Mouse (Mus musculus) MEL (cell line): ENCODE measurements around the gene Fam208b. TPM values are rescaled to one million over a fixed set of nuclear protein-coding genes. Genes with fewer than 3 reads are reported as not detected.

ENCODE experiments used
- DNase-seq: peaks from one replicate; pipeline ENCODE4 v3.0.0; 2011; ENCODE audit warnings: low read depth, low spot score
- H3K27ac ChIP-seq: 2 replicates; pipeline ENCODE4 v1.5.1; 2012; ENCODE audit warnings: low read depth, mild to moderate bottlenecking, control low read depth, low read length, moderate library complexity; ENCODE audit not compliant: control insufficient read depth
- H3K27me3 ChIP-seq, 2 experiments: fragments of 150-350 bp in 1 of 2; sonication (generic) in 1 of 2; 2 replicates each; pipeline ENCODE4 v1.6.1; 2012; ENCODE audit warnings: low read length in 2 of 2, mild to moderate bottlenecking in 2 of 2, improper control_type of control experiment in 1 of 2, moderate library complexity in 1 of 2; ENCODE audit not compliant: insufficient read depth in 2 of 2, control insufficient read depth in 1 of 2
- H3K36me3 ChIP-seq, 2 experiments: 2 replicates each; pipeline ENCODE4 v1.6.1; 2012 to 2014; ENCODE audit warnings: low read length in 2 of 2, improper control_type of control experiment in 1 of 2, inconsistent platforms in 1 of 2, mild to moderate bottlenecking in 1 of 2; ENCODE audit not compliant: insufficient read depth in 2 of 2, control insufficient read depth in 1 of 2
- H3K4me1 ChIP-seq, 2 experiments: fragments of 150-350 bp in 1 of 2; sonication (generic) in 1 of 2; 2 replicates each; pipeline ENCODE4 v1.6.1; 2012; ENCODE audit warnings: low read length in 2 of 2, improper control_type of control experiment in 1 of 2, mild to moderate bottlenecking in 1 of 2; ENCODE audit not compliant: insufficient read depth in 2 of 2, control insufficient read depth in 1 of 2
- H3K4me3 ChIP-seq, 2 experiments: fragments of 150-350 bp in 1 of 2; sonication (generic) in 1 of 2; 2 replicates each; pipeline ENCODE4 v1.5.1; 2012; ENCODE audit warnings: low read depth in 2 of 2, low read length in 2 of 2, mild to moderate bottlenecking in 2 of 2, moderate library complexity in 2 of 2, control low read depth in 1 of 2, improper control_type of control experiment in 1 of 2; ENCODE audit not compliant: control insufficient read depth in 1 of 2, insufficient read depth in 1 of 2
- H3K79me2 ChIP-seq: 2 replicates; pipeline ENCODE4 v1.6.1; 2012; ENCODE audit warnings: mild to moderate bottlenecking, low read length, moderate library complexity; ENCODE audit not compliant: control insufficient read depth, poor library complexity, insufficient read depth
- H3K9ac ChIP-seq: 2 replicates; pipeline ENCODE4 v1.6.1; 2012; ENCODE audit warnings: low read depth, mild to moderate bottlenecking, control low read depth, low read length, moderate library complexity; ENCODE audit not compliant: control insufficient read depth, poor library complexity, severe bottlenecking
- H3K9me3 ChIP-seq: fragments of 150-350 bp; sonication (generic); replicated peaks from 2 replicates; pipeline ENCODE4 v1.6.1; 2012; ENCODE audit warnings: mild to moderate bottlenecking, low read length, improper control_type of control experiment, moderate library complexity; ENCODE audit not compliant: insufficient read depth
- BHLHE40 ChIP-seq: IDR thresholded peaks from 2 replicates; pipeline ENCODE4 v1.6.1; 2012; ENCODE audit warnings: low read depth, mild to moderate bottlenecking, inconsistent platforms, low read length, improper control_type of control experiment, borderline replicate concordance
- CTCF ChIP-seq, 3 experiments: IDR thresholded peaks in 2 of 3; conservative IDR thresholded peaks in 1 of 3; 2 replicates each; pipeline ENCODE4 v1.5.1; 2011 to 2012; ENCODE audit warnings: low read length in 3 of 3, low read depth in 2 of 3, mild to moderate bottlenecking in 2 of 3, improper control_type of control experiment in 1 of 3, inconsistent platforms in 1 of 3, mixed read lengths in 1 of 3, moderate library complexity in 1 of 3; ENCODE audit not compliant: control insufficient read depth in 1 of 3, insufficient read depth in 1 of 3, poor library complexity in 1 of 3, severe bottlenecking in 1 of 3
- E2F4 ChIP-seq: IDR thresholded peaks from 2 replicates; pipeline ENCODE4 v1.6.1; 2011; ENCODE audit warnings: low read depth, low read length, improper control_type of control experiment, borderline replicate concordance
- ETS1 ChIP-seq: IDR thresholded peaks from 2 replicates; pipeline ENCODE4 v1.6.1; 2012; ENCODE audit warnings: low read depth, mild to moderate bottlenecking, inconsistent platforms, low read length, improper control_type of control experiment, moderate library complexity
- HCFC1 ChIP-seq: IDR thresholded peaks from 2 replicates; pipeline ENCODE4 v1.6.1; 2012; ENCODE audit warnings: low read depth, mild to moderate bottlenecking, inconsistent platforms, low read length, improper control_type of control experiment, moderate library complexity
- MAX ChIP-seq: IDR thresholded peaks from 2 replicates; pipeline ENCODE4 v1.6.1; 2011; ENCODE audit warnings: low read length, improper control_type of control experiment
- MXI1 ChIP-seq: IDR thresholded peaks from 2 replicates; pipeline ENCODE4 v1.6.1; 2011; ENCODE audit warnings: mild to moderate bottlenecking, low read depth, low read length, improper control_type of control experiment
- MYC ChIP-seq: IDR thresholded peaks from 2 replicates; pipeline ENCODE4 v1.6.1; 2011; ENCODE audit warnings: low read depth, mild to moderate bottlenecking, low read length, improper control_type of control experiment, moderate library complexity
- NELFE ChIP-seq: IDR thresholded peaks from 2 replicates; pipeline ENCODE4 v1.6.1; 2011; ENCODE audit warnings: low read depth, low read length, improper control_type of control experiment
- NRF1 ChIP-seq: IDR thresholded peaks from 2 replicates; pipeline ENCODE4 v1.6.1; 2014; ENCODE audit warnings: low read depth, mild to moderate bottlenecking, inconsistent platforms, low read length, improper control_type of control experiment, moderate library complexity; ENCODE audit not compliant: poor library complexity, insufficient read depth, severe bottlenecking
- POLR2A ChIP-seq, 2 experiments: IDR thresholded peaks; 2 replicates each; pipeline ENCODE4 v1.6.1; 2011 to 2012; ENCODE audit warnings: low read length in 2 of 2, mild to moderate bottlenecking in 2 of 2, control low read depth in 1 of 2, improper control_type of control experiment in 1 of 2, low read depth in 1 of 2, moderate library complexity in 1 of 2; ENCODE audit not compliant: control insufficient read depth in 1 of 2, insufficient read depth in 1 of 2, poor library complexity in 1 of 2
- POLR2AphosphoS2 ChIP-seq: IDR thresholded peaks from 2 replicates; pipeline ENCODE4 v1.6.1; 2011; ENCODE audit warnings: low read length, improper control_type of control experiment
- POLR2AphosphoS5 ChIP-seq: IDR thresholded peaks from 2 replicates; pipeline ENCODE4 v1.6.1; 2012; ENCODE audit warnings: low read depth, borderline replicate concordance, mild to moderate bottlenecking, inconsistent platforms, low read length, moderate library complexity, mixed read lengths
- RCOR1 ChIP-seq: IDR thresholded peaks from 2 replicates; pipeline ENCODE4 v1.6.1; 2012; ENCODE audit warnings: low read depth, mild to moderate bottlenecking, inconsistent platforms, low read length, improper control_type of control experiment
- SIN3A ChIP-seq: IDR thresholded peaks from 2 replicates; pipeline ENCODE4 v1.6.1; 2012; ENCODE audit warnings: low read length, improper control_type of control experiment, inconsistent platforms
- SMC3 ChIP-seq: IDR thresholded peaks from 2 replicates; pipeline ENCODE4 v1.6.1; 2011; ENCODE audit warnings: low read depth, low read length, improper control_type of control experiment
- TAL1 ChIP-seq: IDR thresholded peaks from 2 replicates; pipeline ENCODE4 v1.6.1; 2012; ENCODE audit warnings: mild to moderate bottlenecking, inconsistent platforms, low read length, moderate library complexity, mixed read lengths
- TBP ChIP-seq: IDR thresholded peaks from 2 replicates; pipeline ENCODE4 v1.8.0; 2011; ENCODE audit warnings: low read depth, low read length, improper control_type of control experiment
- TCF12 ChIP-seq: IDR thresholded peaks from 2 replicates; pipeline ENCODE4 v1.6.1; 2014; ENCODE audit warnings: low read depth, mild to moderate bottlenecking, inconsistent platforms, low read length, improper control_type of control experiment, moderate library complexity
- UBTF ChIP-seq: IDR thresholded peaks from 2 replicates; pipeline ENCODE4 v1.6.1; 2012; ENCODE audit warnings: low read depth, mild to moderate bottlenecking, inconsistent platforms, low read length, improper control_type of control experiment, moderate library complexity, borderline replicate concordance; ENCODE audit not compliant: insufficient read depth
- USF1 ChIP-seq: IDR thresholded peaks from 2 replicates; pipeline ENCODE4 v1.6.1; 2014; ENCODE audit warnings: low read depth, mild to moderate bottlenecking, inconsistent platforms, low read length, improper control_type of control experiment, moderate library complexity
- USF2 ChIP-seq, 2 experiments: IDR thresholded peaks; 2 replicates each; pipeline ENCODE4 v1.6.1; 2011 to 2012; ENCODE audit warnings: improper control_type of control experiment in 2 of 2, low read length in 2 of 2, borderline replicate concordance in 1 of 2, inconsistent platforms in 1 of 2, low read depth in 1 of 2, mild to moderate bottlenecking in 1 of 2; ENCODE audit not compliant: insufficient read depth in 1 of 2
- ZC3H11A ChIP-seq: IDR thresholded peaks from 2 replicates; pipeline ENCODE4 v1.6.1; 2012; ENCODE audit warnings: low read depth, mild to moderate bottlenecking, inconsistent platforms, low read length, improper control_type of control experiment
- polyA plus RNA-seq, 2 experiments: library from polyadenylated mRNA; stranded (reverse) in 1 of 2; unstranded in 1 of 2; fragments of >175 nt in 1 of 2; fragments of >200 nt in 1 of 2; gene quantifications; 2 replicates each; pipeline versions ENCODE4 v1.2.1 to v1.2.4; 2012; ENCODE audit warnings: low replicate concordance in 2 of 2, low read depth in 1 of 2; ENCODE audit not compliant: insufficient read length in 2 of 2, insufficient read depth in 1 of 2, missing spikeins in 1 of 2
- total RNA-seq: library from RNA; depleted of rRNA; stranded (reverse); fragments of 300-350 nt; gene quantifications from 2 replicates; pipeline ENCODE4 v1.2.3, GENCODE M21; 2012

Fam208b gene
- total and polyA plus RNA-seq, 3 experiments: 23.5 to 183 (median 28.3) TPM

GRCm38 (mm10) chr13:3635076-3635475, 24.2 kb upstream of the Fam208b start:
- H3K36me3 ChIP-seq: peaks cover 0 to 5% of the 10 kb centered on the region in 2 experiments; a peak in 2 of 4 replicates
- H3K9ac ChIP-seq: no peak overlapping the region
- H3K79me2 ChIP-seq: no peaks in the 10 kb centered on the region; the same call in 1 of the 2 replicates
- no peak overlapping the region for H3K4me3 ChIP-seq
- TF ChIP-seq MAX: no peak
- TF ChIP-seq TAL1: no peak
- no peak for TF ChIP-seq UBTF
- TF ChIP-seq SIN3A: no peak
- TF ChIP-seq POLR2AphosphoS5: no peak
- TF ChIP-seq ETS1: no peak
- TF ChIP-seq HCFC1: no peak
- TF ChIP-seq SMC3: no peak
- no peak for TF ChIP-seq NELFE
- peaks cover 2 to 6% of the 10 kb centered on the region in 2 experiments for H3K4me1 ChIP-seq
- no peaks in the 10 kb centered on the region for H3K27me3 ChIP-seq
- H3K9me3 ChIP-seq: no peaks in the 10 kb centered on the region
- DNase-seq: peak; percentile 11
- no peak overlapping the region for H3K27ac ChIP-seq

GRCm38 (mm10) chr13:3633895-3634811, 23.2 kb upstream of the Fam208b start, which contains the start of gene Asb13:
Gene Asb13, plus strand, starts transcription at chr13:3634032.
- Histone ChIP-seq H3K27ac (0 out of 2 replicates have a peak within 1 kb of the TSS, but pooled peaks have one; percentile 17), H3K4me3 (peak within 1 kb of the TSS; percentile 84 to 93)
- TF ChIP-seq MAX (peak; percentile 78), POLR2A (IDR thresholded peaks at IDR 0.05; ENCODE audit: control insufficient read depth in 1 of 2, insufficient read depth in 1 of 2, low read depth in 1 of 2, low read length in 2 of 2, poor library complexity in 1 of 2) (peak; percentile 57 to 69; a peak in 3 of 4 replicates), ETS1 (peak; percentile 47), NRF1 (no peak; the same call in 1 of the 2 replicates), NELFE (peak; percentile 53; the same call in 1 of the 2 replicates), TBP (0 out of 2 replicates have a peak, but pooled peaks have one; percentile 39), USF2 (IDR thresholded peaks at IDR 0.05; ENCODE audit: borderline replicate concordance in 1 of 2, insufficient read depth in 1 of 2, low read depth in 1 of 2, low read length in 2 of 2) (no peak), MXI1 (peak; percentile 94), SIN3A (peak; percentile 93), POLR2AphosphoS2 (peak; percentile 38; the same call in 1 of the 2 replicates), MYC (peak; percentile 57; the same call in 1 of the 2 replicates), E2F4 (no peak), BHLHE40 (0 out of 2 replicates have a peak, but pooled peaks have one; percentile 25), USF1 (peak; percentile 30; the same call in 1 of the 2 replicates), ZC3H11A (no peak), TCF12 (0 out of 2 replicates have a peak, but pooled peaks have one; percentile 36), RCOR1 (no peak), CTCF (IDR thresholded peaks at IDR 0.05 in 2 of 3, conservative IDR thresholded peaks at IDR 0.05 in 1 of 3; ENCODE audit: control insufficient read depth in 1 of 3, insufficient read depth in 1 of 3, low read depth in 2 of 3, low read length in 3 of 3, poor library complexity in 1 of 3, severe bottlenecking in 1 of 3) (no peak), HCFC1 (peak; percentile 91)

More at GRCm38 (mm10) chr13:3633895-3634811, 23.2 kb upstream of the Fam208b start, which contains the start of gene Asb13:
- Histone ChIP-seq H3K4me1 (peaks cover 2 to 6% of the 10 kb centered on the region in 2 experiments), H3K27me3 (no peaks in the 10 kb centered on the region), H3K36me3 (peaks cover 0 to 5% of the 10 kb centered on the region in 2 experiments; a peak in 2 of 4 replicates), H3K79me2 (no peaks in the 10 kb centered on the region; the same call in 1 of the 2 replicates), H3K9me3 (no peaks in the 10 kb centered on the region), H3K9ac (peak within 1 kb of the TSS; percentile 84)
- DNase-seq: peak; percentile 90
